Mouse (Mus musculus) heart, embryonic 10.5 days (tissue): Measurements from ENCODE around the gene Kidins220. TPM values are rescaled to one million over a fixed set of nuclear protein-coding genes. Genes with fewer than 3 reads are reported as not detected.

Source experiments
- DNase-seq: peaks from one replicate; pipeline ENCODE4 v3.0.0-alpha.2; 2017; ENCODE audit warnings: low spot score
- H3K27ac ChIP-seq: fragments of 300-500 bp; sonication (generic); 2 replicates; pipeline ENCODE4 v1.5.1; 2016; ENCODE audit warnings: mild to moderate bottlenecking
- H3K27me3 ChIP-seq: fragments of 300-500 bp; sonication (generic); 2 replicates; pipeline ENCODE4 v1.6.1; 2016; ENCODE audit warnings: mild to moderate bottlenecking; ENCODE audit not compliant: poor library complexity, insufficient read depth, severe bottlenecking
- H3K36me3 ChIP-seq: fragments of 300-500 bp; sonication (generic); 2 replicates; pipeline ENCODE4 v1.6.1; 2016; ENCODE audit warnings: mild to moderate bottlenecking, moderate library complexity
- H3K4me1 ChIP-seq: fragments of 300-500 bp; sonication (generic); 2 replicates; pipeline ENCODE4 v1.6.1; 2016; ENCODE audit warnings: mild to moderate bottlenecking
- H3K4me3 ChIP-seq: fragments of 300-500 bp; sonication (generic); 2 replicates; pipeline ENCODE4 v1.5.1; 2016; ENCODE audit warnings: mild to moderate bottlenecking, moderate library complexity
- H3K9me3 ChIP-seq: fragments of 300-500 bp; sonication (generic); 2 replicates; pipeline ENCODE4 v1.6.1; 2016; ENCODE audit warnings: mild to moderate bottlenecking, moderate library complexity
- WGBS: fragments of 180-500 bp; shearing (Covaris S2); methylation state at CpG from one replicate; pipeline ENCODE4 v1.1.7; 2016; 5-methylcytosine and 5-hydroxymethylcytosine counted together
- polyA plus RNA-seq: library from polyadenylated mRNA; unstranded; fragments of >200 nt; fragmentation: Nextera tagmentation; extraction: Ambion mirVana; gene quantifications from 2 replicates; pipeline ENCODE4 v1.2.1, GENCODE M21; 2016

Kidins220 gene
- polyA plus RNA-seq: 31.7 and 33.0 TPM in 2 replicates

- Histone ChIP-seq H3K9me3 (no peaks in the 10 kb centered on the region), H3K4me3 (peak within 1 kb of the TSS; percentile 91), H3K27ac (peak within 1 kb of the TSS; percentile 89), H3K4me1 (peaks cover 34% of the 10 kb centered on the region), H3K36me3 (peaks cover 2% of the 10 kb centered on the region; the same call in 1 of the 2 replicates), H3K27me3 (no peaks in the 10 kb centered on the region)
- DNase-seq: peak; percentile 98
- WGBS: 14% methylated on average over 29 of the region's 29 CpGs
Measured at GRCm38 (mm10) chr12:24974446-24975114, at the start of gene Kidins220. Kidins220 (plus strand) TSS chr12:24974925.

GRCm38 (mm10) chr12:24925276-24925675, 49.4 kb upstream of the Kidins220 start:
- 61% methylated on average over 5 of the region's 5 CpGs for WGBS
- Histone ChIP-seq H3K27me3 (no peaks in the 10 kb centered on the region), H3K36me3 (0 out of 2 replicates have a peak, but pooled peaks cover 3% of the 10 kb centered on the region), H3K9me3 (no peaks in the 10 kb centered on the region), H3K27ac (0 out of 2 replicates have a peak overlapping the region, but pooled peaks have one; percentile 4), H3K4me1 (peaks cover 35% of the 10 kb centered on the region), H3K4me3 (no peak overlapping the region)
- no peak for DNase-seq

GRCm38 (mm10) chr12:24925684-24926083, 49.0 kb upstream of the Kidins220 start:
- Histone ChIP-seq H3K9me3 (no peaks in the 10 kb centered on the region), H3K4me1 (peaks cover 39% of the 10 kb centered on the region), H3K36me3 (0 out of 2 replicates have a peak, but pooled peaks cover 3% of the 10 kb centered on the region), H3K27ac (0 out of 2 replicates have a peak overlapping the region, but pooled peaks have one; percentile 4), H3K27me3 (no peaks in the 10 kb centered on the region), H3K4me3 (no peak overlapping the region)
- WGBS: 41% methylated on average over 4 of the region's 4 CpGs
- DNase-seq: no peak

GRCm38 (mm10) chr12:24928051-24928748, 46.5 kb upstream of the Kidins220 start:
- Histone ChIP-seq H3K36me3 (0 out of 2 replicates have a peak, but pooled peaks cover 3% of the 10 kb centered on the region), H3K4me3 (no peak overlapping the region), H3K4me1 (peaks cover 56% of the 10 kb centered on the region), H3K27ac (peak overlapping the region; percentile 59), H3K27me3 (no peaks in the 10 kb centered on the region), H3K9me3 (no peaks in the 10 kb centered on the region)
- 65% methylated on average over 18 of the region's 18 CpGs for WGBS
- DNase-seq: no peak

GRCm38 (mm10) chr12:24929043-24929442, 45.7 kb upstream of the Kidins220 start:
- no peak overlapping the region for H3K27ac ChIP-seq

GRCm38 (mm10) chr12:24930760-24931159, 44.0 kb upstream of the Kidins220 start:
- peak overlapping the region; percentile 7; the same call in 1 of the 2 replicates for H3K27ac ChIP-seq
- 0 out of 2 replicates have a peak, but pooled peaks cover 3% of the 10 kb centered on the region for H3K36me3 ChIP-seq
- no peaks in the 10 kb centered on the region for H3K9me3 ChIP-seq
- H3K4me3 ChIP-seq: no peak overlapping the region
- no peaks in the 10 kb centered on the region for H3K27me3 ChIP-seq
- peaks cover 56% of the 10 kb centered on the region for H3K4me1 ChIP-seq
- 35% methylated on average over 3 of the region's 3 CpGs for WGBS
- DNase-seq: no peak

More at GRCm38 (mm10) chr12:24929043-24929442, 45.7 kb upstream of the Kidins220 start:
- no peaks in the 10 kb centered on the region for H3K9me3 ChIP-seq
- no peak for DNase-seq
- 86% methylated on average over 7 of the region's 7 CpGs for WGBS
- H3K4me3 ChIP-seq: no peak overlapping the region
- 0 out of 2 replicates have a peak, but pooled peaks cover 3% of the 10 kb centered on the region for H3K36me3 ChIP-seq
- no peaks in the 10 kb centered on the region for H3K27me3 ChIP-seq
- peaks cover 60% of the 10 kb centered on the region for H3K4me1 ChIP-seq

- Histone ChIP-seq H3K9me3 (no peaks in the 10 kb centered on the region), H3K27me3 (no peaks in the 10 kb centered on the region), H3K4me3 (no peak overlapping the region), H3K4me1 (peaks cover 56% of the 10 kb centered on the region), H3K36me3 (0 out of 2 replicates have a peak, but pooled peaks cover 3% of the 10 kb centered on the region), H3K27ac (no peak overlapping the region)
- DNase-seq: no peak
- WGBS: 70% methylated on average over 6 of the region's 6 CpGs
Measured at GRCm38 (mm10) chr12:24932120-24932519, 42.6 kb upstream of the Kidins220 start.

GRCm38 (mm10) chr12:24933206-24933775, 41.4 kb upstream of the Kidins220 start:
- DNase-seq: no peak
- 73% methylated on average over 1 of the region's 1 CpGs for WGBS
- no peaks in the 10 kb centered on the region for H3K9me3 ChIP-seq
- peak overlapping the region; percentile 42; the same call in 1 of the 2 replicates for H3K27ac ChIP-seq
- no peaks in the 10 kb centered on the region for H3K27me3 ChIP-seq
- no peak overlapping the region for H3K4me3 ChIP-seq
- H3K4me1 ChIP-seq: peaks cover 55% of the 10 kb centered on the region
- no peaks in the 10 kb centered on the region for H3K36me3 ChIP-seq

- Histone ChIP-seq H3K4me3 (no peak overlapping the region), H3K36me3 (no peaks in the 10 kb centered on the region), H3K4me1 (peaks cover 48% of the 10 kb centered on the region), H3K9me3 (no peaks in the 10 kb centered on the region), H3K27ac (peak overlapping the region; percentile 43; the same call in 1 of the 2 replicates), H3K27me3 (no peaks in the 10 kb centered on the region)
- WGBS: 87% methylated on average over 3 of the region's 3 CpGs
- DNase-seq: no peak
Measured at GRCm38 (mm10) chr12:24933996-24934395, 40.7 kb upstream of the Kidins220 start.

- Histone ChIP-seq H3K27ac (0 out of 2 replicates have a peak overlapping the region, but pooled peaks have one; percentile 23), H3K9me3 (no peaks in the 10 kb centered on the region), H3K4me1 (peaks cover 46% of the 10 kb centered on the region), H3K27me3 (no peaks in the 10 kb centered on the region), H3K36me3 (peaks cover 5% of the 10 kb centered on the region; the same call in 1 of the 2 replicates), H3K4me3 (no peak overlapping the region)
- 18% methylated on average over 1 of the region's 1 CpGs for WGBS
- no peak for DNase-seq
Measured at GRCm38 (mm10) chr12:24936281-24936680, 38.4 kb upstream of the Kidins220 start.

- no peak for DNase-seq
- whole genome bisulfite sequencing: 86% methylated on average over 8 of the region's 8 CpGs
- Histone ChIP-seq H3K27ac (peak overlapping the region; percentile 7; the same call in 1 of the 2 replicates), H3K4me3 (no peak overlapping the region), H3K27me3 (no peaks in the 10 kb centered on the region), H3K4me1 (peaks cover 35% of the 10 kb centered on the region), H3K36me3 (peaks cover 19% of the 10 kb centered on the region; the same call in 1 of the 2 replicates), H3K9me3 (no peaks in the 10 kb centered on the region)
Measured at GRCm38 (mm10) chr12:24939372-24939771, 35.4 kb upstream of the Kidins220 start.

GRCm38 (mm10) chr12:24942619-24943287, 32.0 kb upstream of the Kidins220 start:
- Histone ChIP-seq H3K4me3 (no peak overlapping the region), H3K4me1 (peaks cover 19% of the 10 kb centered on the region), H3K27ac (no peak overlapping the region), H3K9me3 (no peaks in the 10 kb centered on the region), H3K27me3 (no peaks in the 10 kb centered on the region), H3K36me3 (peaks cover 34% of the 10 kb centered on the region)
- 68% methylated on average over 9 of the region's 9 CpGs for WGBS
- DNase-seq: no peak
